Mouse (Mus musculus): Measurements from ENCODE around the gene Gm20850. TPM values are rescaled to one million over a fixed set of nuclear protein-coding genes. Genes with fewer than 3 reads are reported as not detected.
"Not testable (repeated sequence)": the region's sequence is repeated elsewhere in the genome, so short reads cannot be mapped to it uniquely, and the experiment has no call there.

The Gm20850 gene
- not detected for polyA plus RNA-seq (2021)

GRCm38 (mm10) chrY:75715022-75715421 lies at the start of gene Gm20850:
TSS of gene Gm20850 (plus strand) at chrY:75715322.
- CTCF ChIA-PET; POLR2A ChIA-PET; ATAC-seq; H3K27me3 ChIP-seq; DNase-seq (ENCODE audit: low read depth, low spot score); in situ Hi-C loops (cut with MboI; ENCODE audit: low pct_unique_long_range_greater_than_20kb): not testable (repeated sequence)

Measured in Patski (cell line).